Comparison of ENCODE assay signal across 8 mouse cellular contexts in genomic region chr14:25549871-25550840, GRCm38 (mm10).
DNase-seq lines count a peak whose midpoint lies in the region; ATAC-seq and TF ChIP-seq lines count a peak whose summit lies in the region.

No protein-coding gene starts in this region.

- no peak for TF ChIP-seq CTCF in stomach, postnatal 0 days (IDR thresholded peaks at IDR 0.05; ENCODE audit: low read depth)

- peak; percentile 79 for ATAC-seq in hindbrain, embryonic 11.5 days (ENCODE audit: low FRiP score)
- no peak for ATAC-seq in limb, embryonic 12.5 days (ENCODE audit: insufficient number of reproducible peaks, insufficient read depth, low FRiP score, low TSS enrichment, low read depth)
- no peak for ATAC-seq in stomach, postnatal 0 days (ENCODE audit: low FRiP score, low TSS enrichment)

- peaks cover 27% of the 10 kb centered on the region for H3K4me1 ChIP-seq in hindbrain, embryonic 11.5 days (replicated peaks; ENCODE audit: control insufficient read depth, insufficient read depth, low read length)
- H3K4me1 ChIP-seq in limb, embryonic 12.5 days (replicated peaks), result peaks cover 96% of the 10 kb centered on the region
- peaks cover 2% of the 10 kb centered on the region for H3K4me1 ChIP-seq in stomach, postnatal 0 days (replicated peaks; ENCODE audit: control insufficient read depth, insufficient read depth)

- no peak overlapping the region for H3K4me2 ChIP-seq in hindbrain, embryonic 11.5 days (replicated peaks; ENCODE audit: low read depth, low read length)
- no peak overlapping the region for H3K4me2 ChIP-seq in limb, embryonic 12.5 days
- H3K4me2 ChIP-seq in stomach, postnatal 0 days (replicated peaks; ENCODE audit: low read depth), result no peak overlapping the region

- H3K36me3 ChIP-seq in hindbrain, embryonic 11.5 days (ENCODE audit: control insufficient read depth, insufficient read depth, low read length), result peaks cover 8% of the 10 kb centered on the region; the same call in 1 of the 2 replicates
- H3K36me3 ChIP-seq in limb, embryonic 12.5 days, result peaks cover 78% of the 10 kb centered on the region
- 0 out of 2 replicates have a peak, but pooled peaks cover 1% of the 10 kb centered on the region for H3K36me3 ChIP-seq in stomach, postnatal 0 days (ENCODE audit: control insufficient read depth, insufficient read depth, low read length)

- no peak for TF ChIP-seq EP300 in stomach, postnatal 0 days (optimal IDR thresholded peaks at IDR 0.05)

- WGBS in hindbrain, embryonic 11.5 days, result 14% methylated on average over 10 of the region's 10 CpGs
- WGBS in limb, embryonic 12.5 days, result 29% methylated on average over 10 of the region's 10 CpGs
- WGBS in stomach, postnatal 0 days, result 71% methylated on average over 10 of the region's 10 CpGs

- DNase-seq in brain, embryonic 18.5 days (ENCODE audit: low read depth, low spot score), result peak; percentile 76
- DNase-seq in embryo, embryonic 10 days (ENCODE audit: low spot score), result peak; percentile 82
- DNase-seq in hindbrain, embryonic 11.5 days (ENCODE audit: low spot score), result peak; percentile 80
- peak; percentile 42 to 68 for DNase-seq in right cerebral cortex, adult 2 months (ENCODE audit: low spot score in 2 of 2)
- no peak for DNase-seq in gastrocnemius, postnatal 36 days
- no peak for DNase-seq in stomach, postnatal 0 days (ENCODE audit: low spot score)
- DNase-seq in urinary bladder, postnatal 36 days (ENCODE audit: low spot score in 2 of 2), result no peak

- intact Hi-C loops in gastrocnemius, postnatal 36 days (cut with DNase I), result no loop called here

- H3K4me3 ChIP-seq in hindbrain, embryonic 11.5 days (ENCODE audit: low read depth, low read length), result no peak overlapping the region
- H3K4me3 ChIP-seq in limb, embryonic 12.5 days (replicated peaks), result no peak overlapping the region
- no peak overlapping the region for H3K4me3 ChIP-seq in stomach, postnatal 0 days (ENCODE audit: low read depth, low read length)

- no peaks in the 10 kb centered on the region for H3K27me3 ChIP-seq in hindbrain, embryonic 11.5 days (ENCODE audit: control insufficient read depth, insufficient read depth, low read length)
- H3K27me3 ChIP-seq in limb, embryonic 12.5 days, result no peaks in the 10 kb centered on the region
- H3K27me3 ChIP-seq in stomach, postnatal 0 days (ENCODE audit: control insufficient read depth, insufficient read depth, low read length), result no peaks in the 10 kb centered on the region

- no peaks in the 10 kb centered on the region for H3K9me3 ChIP-seq in hindbrain, embryonic 11.5 days (ENCODE audit: control insufficient read depth, low read length)
- no peaks in the 10 kb centered on the region for H3K9me3 ChIP-seq in limb, embryonic 12.5 days
- H3K9me3 ChIP-seq in stomach, postnatal 0 days (ENCODE audit: control insufficient read depth, low read length), result no peaks in the 10 kb centered on the region

- peak overlapping the region; percentile 72 for H3K27ac ChIP-seq in hindbrain, embryonic 11.5 days (ENCODE audit: low read depth, low read length)
- peak overlapping the region; percentile 60 for H3K27ac ChIP-seq in limb, embryonic 12.5 days
- H3K27ac ChIP-seq in stomach, postnatal 0 days (replicated peaks), result no peak overlapping the region

- H3K9ac ChIP-seq in hindbrain, embryonic 11.5 days (ENCODE audit: low read depth, low read length), result no peak overlapping the region
- H3K9ac ChIP-seq in limb, embryonic 12.5 days (replicated peaks), result no peak overlapping the region
- H3K9ac ChIP-seq in stomach, postnatal 0 days (ENCODE audit: low read length), result no peak overlapping the region

Comparison
In these comparisons a context has a peak if more than half of its experiments do, and no peak if none do; other contexts are left out.
1. DNase-seq: peak in brain, embryonic 18.5 days (single experiment), embryo, embryonic 10 days (single experiment), hindbrain, embryonic 11.5 days (single experiment) and right cerebral cortex, adult 2 months (2 of 2); none in gastrocnemius, postnatal 36 days (0 of 2), stomach, postnatal 0 days (single experiment) and urinary bladder, postnatal 36 days (0 of 2).